Mouse (Mus musculus) midbrain, embryonic 12.5 days (tissue): ENCODE measurements around the gene Bach1. TPM values are rescaled to one million over a fixed set of nuclear protein-coding genes. Genes with fewer than 3 reads are reported as not detected.
A peak's percentile ranks its signal among the peaks of the same experiment; 100 is the strongest.
"Not testable (repeated sequence)": the region's sequence is repeated elsewhere in the genome, so short reads cannot be mapped to it uniquely, and the experiment has no call there.

Experiments used
- ATAC-seq: fragments of 200-750 bp; cut with Nextera tagmentation; 2 replicates; pipeline ENCODE4 v1.8.0; 2017; ENCODE audit warnings: low read depth, moderate TSS enrichment, moderate library complexity; ENCODE audit not compliant: low FRiP score
- H3K27ac ChIP-seq: fragments of 300-500 bp; sonication (generic); replicated peaks from 2 replicates; pipeline ENCODE4 v1.5.1; 2016; ENCODE audit warnings: mild to moderate bottlenecking
- H3K27me3 ChIP-seq: fragments of 300-500 bp; sonication (generic); 2 replicates; pipeline ENCODE4 v1.6.1; 2016; ENCODE audit warnings: mild to moderate bottlenecking
- H3K36me3 ChIP-seq: fragments of 300-500 bp; sonication (generic); 2 replicates; pipeline ENCODE4 v1.6.1; 2016
- H3K4me1 ChIP-seq: fragments of 300-500 bp; sonication (generic); 2 replicates; pipeline ENCODE4 v1.6.1; 2016
- H3K4me2 ChIP-seq: fragments of 300-500 bp; sonication (generic); replicated peaks from 2 replicates; pipeline ENCODE4 v1.6.1; 2016; ENCODE audit warnings: mild to moderate bottlenecking, moderate library complexity
- H3K4me3 ChIP-seq: fragments of 300-500 bp; sonication (generic); 2 replicates; pipeline ENCODE4 v1.5.1; 2016; ENCODE audit warnings: mild to moderate bottlenecking
- H3K9ac ChIP-seq: fragments of 300-500 bp; sonication (generic); replicated peaks from 2 replicates; pipeline ENCODE4 v1.6.1; 2016; ENCODE audit warnings: mild to moderate bottlenecking, moderate library complexity
- H3K9me3 ChIP-seq: fragments of 300-500 bp; sonication (generic); 2 replicates; pipeline ENCODE4 v1.6.1; 2016; ENCODE audit warnings: mild to moderate bottlenecking
- WGBS: fragments of 180-500 bp; shearing (Covaris S2); methylation state at CpG from one replicate; pipeline ENCODE4 v1.1.7; 2016; 5-methylcytosine and 5-hydroxymethylcytosine counted together
- polyA plus RNA-seq: library from polyadenylated mRNA; unstranded; fragments of >200 nt; fragmentation: Nextera tagmentation; extraction: Ambion mirVana; gene quantifications from 2 replicates; pipeline ENCODE4 v1.2.1, GENCODE M21; 2016

The Bach1 gene
- polyA plus RNA-seq, 1 experiment from 2014 or later, result 24.4 TPM

- H3K9me3 ChIP-seq, result no peaks in the 10 kb centered on the region
- no peaks in the 10 kb centered on the region for H3K36me3 ChIP-seq
- H3K4me2 ChIP-seq, result no peak overlapping the region
- no peak overlapping the region for H3K27ac ChIP-seq
- no peaks in the 10 kb centered on the region for H3K4me1 ChIP-seq
- 78% methylated on average over 3 of the region's 3 CpGs for WGBS
- no peaks in the 10 kb centered on the region for H3K27me3 ChIP-seq
- H3K4me3 ChIP-seq, result no peak overlapping the region
- no peak for ATAC-seq
- no peak overlapping the region for H3K9ac ChIP-seq
These were observed 11.4 kb upstream of the Bach1 start for GRCm38 (mm10) chr16:87687346-87687745.

DNA sequence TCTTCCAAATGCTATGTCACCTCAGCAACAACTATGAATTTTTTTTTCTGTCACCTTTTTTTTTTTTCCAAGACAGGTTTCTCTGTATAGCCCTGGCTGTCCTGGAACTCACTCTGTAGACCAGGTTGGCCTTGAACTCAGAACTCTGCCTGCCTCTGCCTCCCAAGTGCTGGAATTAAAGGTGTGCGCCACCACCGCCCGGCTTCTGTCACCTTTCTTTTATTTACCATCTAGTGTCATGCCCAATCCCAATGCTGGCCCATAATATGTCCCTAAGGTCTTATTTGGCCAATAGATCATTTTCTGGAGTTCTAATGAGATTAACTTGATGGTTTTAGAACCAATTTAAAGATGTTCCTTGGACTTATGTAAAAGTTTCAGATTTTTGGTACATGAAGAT lies 10.4 kb upstream of the Bach1 start:
- not testable (repeated sequence) for H3K4me1 ChIP-seq, H3K4me2 ChIP-seq, H3K4me3 ChIP-seq, H3K36me3 ChIP-seq, H3K27ac ChIP-seq, ATAC-seq, H3K9ac ChIP-seq, H3K27me3 ChIP-seq, H3K9me3 ChIP-seq
- WGBS, result 99% methylated on average over 3 of the region's 3 CpGs

GRCm38 (mm10) chr16:87688823-87689222 lies 9.9 kb upstream of the Bach1 start:
- not testable (repeated sequence) for H3K9ac ChIP-seq, ATAC-seq
- whole genome bisulfite sequencing, result 87% methylated on average over 7 of the region's 7 CpGs

DNA sequence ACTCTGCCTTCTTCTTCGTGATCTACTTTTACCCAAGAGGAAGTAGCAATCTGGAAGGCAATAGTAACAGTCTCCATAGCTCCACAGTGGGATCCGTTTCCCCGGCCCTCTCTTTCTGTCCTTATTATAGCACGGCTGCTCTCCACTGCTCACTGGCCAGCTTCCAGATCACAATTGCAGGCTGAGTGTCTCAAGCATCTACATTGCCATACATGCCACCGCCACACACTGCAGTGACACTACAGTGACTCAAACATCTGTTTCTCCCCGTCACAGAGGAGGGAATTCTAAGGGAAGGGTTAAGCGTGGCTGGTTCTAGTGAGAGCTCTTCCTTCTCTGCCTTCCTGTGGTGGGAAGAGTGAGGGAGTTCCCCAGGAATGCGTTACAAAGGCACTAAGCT lies 9.5 kb upstream of the Bach1 start:
- H3K4me1 ChIP-seq, result no peaks in the 10 kb centered on the region
- no peaks in the 10 kb centered on the region for H3K9me3 ChIP-seq
- H3K36me3 ChIP-seq, result no peaks in the 10 kb centered on the region
- no peak for ATAC-seq
- no peak overlapping the region for H3K9ac ChIP-seq
- no peak overlapping the region for H3K27ac ChIP-seq
- 78% methylated on average over 8 of the region's 8 CpGs for WGBS
- H3K27me3 ChIP-seq, result no peaks in the 10 kb centered on the region
- no peak overlapping the region for H3K4me2 ChIP-seq
- H3K4me3 ChIP-seq, result no peak overlapping the region

More at GRCm38 (mm10) chr16:87688823-87689222, 9.9 kb upstream of the Bach1 start:
- not testable (repeated sequence) for H3K27ac ChIP-seq, H3K36me3 ChIP-seq, H3K4me3 ChIP-seq, H3K4me2 ChIP-seq, H3K4me1 ChIP-seq, H3K9me3 ChIP-seq, H3K27me3 ChIP-seq

DNA sequence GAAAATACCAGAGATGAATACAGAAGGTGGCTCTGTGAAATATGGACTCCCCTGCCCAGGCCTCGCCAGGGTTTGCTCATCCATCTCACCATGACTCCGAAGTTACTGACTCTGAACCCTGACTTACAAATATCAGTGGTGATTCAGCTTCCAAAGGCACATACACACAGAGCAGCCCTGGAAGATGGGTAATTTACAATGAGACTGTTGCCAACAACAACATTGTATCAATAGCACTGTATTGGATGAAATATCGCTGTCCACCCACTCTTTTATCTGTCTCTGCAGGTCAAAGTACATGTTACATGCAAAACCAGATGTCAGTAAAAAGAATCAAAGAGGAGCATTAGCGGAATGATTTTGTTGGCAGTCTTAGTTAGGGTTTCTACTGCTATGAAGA lies 8.2 kb upstream of the Bach1 start:
- Histone ChIP-seq H3K27me3 (no peaks in the 10 kb centered on the region), H3K27ac (no peak overlapping the region), H3K9me3 (no peaks in the 10 kb centered on the region), H3K36me3 (no peaks in the 10 kb centered on the region), H3K4me1 (no peaks in the 10 kb centered on the region), H3K4me2 (no peak overlapping the region), H3K9ac (no peak overlapping the region), H3K4me3 (no peak overlapping the region)
- 93% methylated on average over 4 of the region's 4 CpGs for WGBS
- no peak for ATAC-seq

DNA sequence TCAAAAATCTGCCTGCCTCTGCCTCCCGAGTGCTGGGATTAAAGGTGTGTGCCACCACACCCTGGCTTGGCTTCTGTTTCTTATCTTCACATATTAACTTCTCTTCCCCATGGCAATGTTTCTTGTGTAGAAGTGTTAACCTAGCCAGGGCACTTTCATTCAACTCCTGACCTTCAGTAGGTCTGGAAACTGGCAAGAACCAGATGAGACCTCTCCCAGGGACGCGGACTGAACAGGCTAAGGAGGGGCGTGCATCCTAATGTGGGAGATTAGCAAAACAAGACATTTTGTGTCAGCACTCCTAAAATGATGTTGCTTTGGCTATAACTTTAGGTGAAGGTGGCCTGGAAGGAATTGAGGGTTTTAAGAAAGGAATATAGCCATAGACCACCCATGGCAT lies 7.6 kb upstream of the Bach1 start:
- no peak overlapping the region for H3K4me3 ChIP-seq
- no peaks in the 10 kb centered on the region for H3K4me1 ChIP-seq
- H3K27me3 ChIP-seq, result no peaks in the 10 kb centered on the region
- H3K9me3 ChIP-seq, result no peaks in the 10 kb centered on the region
- H3K36me3 ChIP-seq, result no peaks in the 10 kb centered on the region
- 93% methylated on average over 4 of the region's 4 CpGs for WGBS
- H3K4me2 ChIP-seq, result no peak overlapping the region
- no peak overlapping the region for H3K9ac ChIP-seq
- ATAC-seq, result no peak
- H3K27ac ChIP-seq, result no peak overlapping the region

GRCm38 (mm10) chr16:87692591-87692990 lies 6.2 kb upstream of the Bach1 start:
- Histone ChIP-seq H3K27me3 (peaks cover 6% of the 10 kb centered on the region), H3K4me1 (no peaks in the 10 kb centered on the region), H3K4me2 (no peak overlapping the region), H3K27ac (no peak overlapping the region), H3K4me3 (no peak overlapping the region), H3K36me3 (no peaks in the 10 kb centered on the region), H3K9me3 (no peaks in the 10 kb centered on the region), H3K9ac (no peak overlapping the region)
- no peak for ATAC-seq
- 86% methylated on average over 2 of the region's 2 CpGs for WGBS

DNA sequence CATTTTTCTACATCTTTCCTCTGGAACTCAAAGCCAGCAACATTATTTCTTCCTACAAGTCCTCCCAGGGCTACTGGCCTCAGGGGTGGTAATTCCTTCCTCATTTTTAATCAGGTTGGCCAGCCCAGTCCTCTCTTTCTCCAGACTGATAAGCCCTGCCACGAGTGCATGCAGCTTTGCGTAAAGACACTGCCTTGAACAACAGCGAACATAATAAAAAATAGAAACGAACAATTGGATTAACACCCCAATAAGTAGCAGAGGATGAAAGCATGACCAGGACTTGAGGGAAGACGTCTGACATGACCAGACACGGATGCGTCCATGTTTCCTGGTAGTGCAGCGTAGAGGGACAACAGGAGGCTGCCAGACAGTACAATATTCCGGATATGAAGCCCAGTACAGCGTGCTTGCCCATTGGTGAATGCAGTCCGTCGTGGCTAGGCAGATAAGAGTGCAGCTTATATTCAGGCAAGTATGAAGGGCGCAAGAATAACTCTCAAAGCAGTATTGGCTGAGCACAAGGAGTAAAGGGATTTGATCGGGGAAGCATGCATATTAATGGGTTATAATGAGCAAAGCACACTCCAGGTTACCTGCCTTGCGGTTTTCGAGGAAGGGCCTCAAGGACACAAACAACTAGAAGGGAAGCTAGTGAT lies 909 bp upstream of the Bach1 start:
- Histone ChIP-seq H3K4me2 (peak overlapping the region; percentile 69), H3K4me3 (peak overlapping the region; percentile 90), H3K9ac (no peak overlapping the region), H3K9me3 (no peaks in the 10 kb centered on the region), H3K4me1 (peaks cover 13% of the 10 kb centered on the region), H3K36me3 (no peaks in the 10 kb centered on the region), H3K27ac (no peak overlapping the region), H3K27me3 (peaks cover 10% of the 10 kb centered on the region)
- 39% methylated on average over 16 of the region's 16 CpGs for WGBS
- ATAC-seq, result peak; percentile 1; the same call in 1 of the 2 replicates

- ATAC-seq, result no peak
- Histone ChIP-seq H3K4me1 (peaks cover 24% of the 10 kb centered on the region), H3K9ac (peak overlapping the region; percentile 96), H3K4me2 (peak overlapping the region; percentile 69), H3K4me3 (peak overlapping the region; percentile 90), H3K36me3 (no peaks in the 10 kb centered on the region), H3K9me3 (no peaks in the 10 kb centered on the region), H3K27ac (peak overlapping the region; percentile 96), H3K27me3 (peaks cover 10% of the 10 kb centered on the region)
- under 1% methylated on average over 20 of the region's 20 CpGs for WGBS
These were observed 554 bp downstream of the Bach1 start for GRCm38 (mm10) chr16:87699306-87699692.

DNA sequence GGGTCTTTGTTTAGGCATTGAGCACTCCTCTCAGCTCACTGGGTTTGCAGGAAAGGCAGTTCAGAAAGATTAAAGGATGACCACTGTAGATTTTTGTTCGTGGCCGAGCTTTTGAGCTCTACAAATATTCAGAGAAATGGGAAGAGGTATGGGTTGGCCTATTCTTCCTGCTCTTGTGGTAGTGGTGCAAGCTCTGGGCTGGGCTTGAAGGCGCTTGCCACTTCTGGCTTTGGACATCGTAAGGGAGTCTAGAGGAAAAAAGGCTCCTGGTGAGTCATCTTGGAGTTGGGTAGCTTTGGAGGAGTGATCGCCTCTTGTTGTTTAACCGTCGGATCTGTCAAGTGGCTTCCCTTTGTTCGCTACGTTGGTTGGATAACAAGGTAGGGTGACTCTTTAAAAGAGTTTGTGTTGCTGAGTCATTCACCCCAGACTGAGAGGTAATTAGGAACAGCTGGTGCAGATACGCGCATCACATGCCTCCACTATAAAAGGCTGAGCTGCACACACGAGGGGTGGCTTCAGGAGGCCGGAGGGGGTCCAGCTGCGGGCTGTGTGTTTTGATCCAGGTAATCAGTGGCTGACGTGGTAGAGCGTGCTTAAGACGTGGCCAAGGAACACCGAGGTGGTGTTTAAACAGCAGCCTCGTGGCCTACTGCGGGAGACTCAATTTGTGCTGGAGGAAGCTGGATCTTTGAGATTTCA lies 1.1 kb downstream of the Bach1 start:
- Histone ChIP-seq H3K27ac (peak overlapping the region; percentile 96), H3K9me3 (no peaks in the 10 kb centered on the region), H3K4me1 (peaks cover 27% of the 10 kb centered on the region), H3K27me3 (peaks cover 10% of the 10 kb centered on the region), H3K36me3 (no peaks in the 10 kb centered on the region), H3K4me3 (peak overlapping the region; percentile 90), H3K9ac (peak overlapping the region; percentile 96), H3K4me2 (peak overlapping the region; percentile 69)
- WGBS, result under 1% methylated on average over 20 of the region's 20 CpGs
- ATAC-seq, result peak; percentile 21

- Histone ChIP-seq H3K9ac (peak overlapping the region; percentile 96; the same call in 1 of the 2 replicates), H3K36me3 (no peaks in the 10 kb centered on the region), H3K4me1 (peaks cover 27% of the 10 kb centered on the region), H3K27ac (peak overlapping the region; percentile 96), H3K4me3 (peak overlapping the region; percentile 90), H3K27me3 (peaks cover 10% of the 10 kb centered on the region), H3K4me2 (peak overlapping the region; percentile 69), H3K9me3 (no peaks in the 10 kb centered on the region)
- WGBS, result 32% methylated on average over 3 of the region's 3 CpGs
- ATAC-seq, result no peak
These were observed 1.6 kb downstream of the Bach1 start for GRCm38 (mm10) chr16:87700395-87700765.

DNA sequence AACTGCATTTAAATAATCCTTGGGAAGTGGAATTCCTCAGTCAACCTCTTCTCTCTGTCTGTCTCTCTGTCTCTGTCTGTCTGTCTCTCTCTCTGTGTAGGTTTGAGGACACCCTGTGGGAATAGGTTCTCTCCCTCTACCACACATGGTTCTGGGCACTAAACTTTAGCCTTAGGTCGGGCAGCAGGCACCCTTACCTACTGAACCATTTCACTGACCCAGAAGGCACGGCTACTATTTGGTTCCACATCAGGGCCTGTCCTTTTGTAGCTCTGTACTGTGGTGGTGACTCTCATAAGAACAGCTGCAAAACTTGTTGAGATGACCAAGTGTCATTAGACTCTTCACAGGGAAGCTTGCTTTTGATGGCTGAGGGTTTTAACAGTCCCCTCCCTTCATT lies 3.1 kb downstream of the Bach1 start:
- no peak for ATAC-seq
- WGBS, result 80% methylated on average over 2 of the region's 2 CpGs
- H3K9me3 ChIP-seq, result no peaks in the 10 kb centered on the region
- peaks cover 42% of the 10 kb centered on the region for H3K4me1 ChIP-seq
- H3K9ac ChIP-seq, result no peak overlapping the region
- H3K27me3 ChIP-seq, result peaks cover 10% of the 10 kb centered on the region
- H3K4me2 ChIP-seq, result no peak overlapping the region
- H3K27ac ChIP-seq, result no peak overlapping the region
- no peaks in the 10 kb centered on the region for H3K36me3 ChIP-seq
- H3K4me3 ChIP-seq, result no peak overlapping the region
